25 mouse cellular contexts compared by ENCODE assay signal in genomic region chr4:125276861-125277260, GRCm38 (mm10).
"Had no signal": no experiment of that assay in that cellular context is flagged by ENCODE, and none has a peak within 500 bp of the region (broad histone marks: within the 10 kb centered on the region; RNA-seq: fewer than 3 reads in every experiment).

No protein-coding gene starts in this region.

- H3K4me2 ChIP-seq: heart, embryonic 11.5 days; heart, embryonic 13.5 days; heart, embryonic 15.5 days; hindbrain, embryonic 14.5 days; kidney, embryonic 15.5 days; limb, embryonic 13.5 days; limb, embryonic 15.5 days; liver, embryonic 12.5 days had no signal

- H3K4me1 ChIP-seq: heart, embryonic 13.5 days; heart, embryonic 15.5 days; limb, embryonic 13.5 days; limb, embryonic 15.5 days; liver, embryonic 12.5 days had no signal

- DNase-seq: gastrocnemius, postnatal 14 days; gastrocnemius, postnatal 36 days; heart, adult 11 months; heart, adult 2 months; heart, postnatal 14 days; heart, postnatal 36 days; kidney, adult 11 months; kidney, adult 2 months; kidney, adult 9 months; kidney, postnatal 14 days; kidney, postnatal 36 days; layer of hippocampus, adult 9-11 months; layer of hippocampus, postnatal 36 days; left cerebral cortex, postnatal 4 days had no signal

- H3K36me3 ChIP-seq: heart, embryonic 13.5 days; heart, embryonic 15.5 days; kidney, embryonic 15.5 days; limb, embryonic 13.5 days; limb, embryonic 15.5 days; liver, embryonic 12.5 days had no signal

- H3K9me3 ChIP-seq: heart, embryonic 13.5 days; heart, embryonic 15.5 days; kidney, embryonic 15.5 days; limb, embryonic 13.5 days; limb, embryonic 15.5 days; liver, embryonic 12.5 days had no signal

- H3K9ac ChIP-seq: heart, embryonic 13.5 days; heart, embryonic 15.5 days; hindbrain, embryonic 14.5 days; kidney, embryonic 15.5 days; limb, embryonic 13.5 days; limb, embryonic 15.5 days; liver, embryonic 12.5 days had no signal

- H3K4me3 ChIP-seq: heart, adult 2 months; heart, embryonic 13.5 days; heart, embryonic 15.5 days; kidney, embryonic 15.5 days; limb, embryonic 13.5 days; limb, embryonic 15.5 days; liver, embryonic 12.5 days had no signal

- ATAC-seq: hindbrain, embryonic 16.5 days; intestine, embryonic 16.5 days; liver, embryonic 12.5 days had no signal

- H3K27ac ChIP-seq: heart, adult 2 months; heart, embryonic 13.5 days; heart, embryonic 15.5 days; hindbrain, embryonic 14.5 days; kidney, embryonic 15.5 days; kidney, postnatal 0 days; limb, embryonic 13.5 days; limb, embryonic 15.5 days; liver, embryonic 12.5 days had no signal
